Mouse (Mus musculus) spleen, postnatal 14 days (tissue): ENCODE data around the gene Impdh1.
"Not testable (repeated sequence)": the region's sequence is repeated elsewhere in the genome, so short reads cannot be mapped to it uniquely, and the experiment has no call there.

Source experiments
- DNase-seq, 2 experiments: peaks; one replicate each; pipeline ENCODE4 v3.0.0; 2021 to 2022; ENCODE audit warnings: low spot score in 2 of 2

Gene Impdh1

DNA sequence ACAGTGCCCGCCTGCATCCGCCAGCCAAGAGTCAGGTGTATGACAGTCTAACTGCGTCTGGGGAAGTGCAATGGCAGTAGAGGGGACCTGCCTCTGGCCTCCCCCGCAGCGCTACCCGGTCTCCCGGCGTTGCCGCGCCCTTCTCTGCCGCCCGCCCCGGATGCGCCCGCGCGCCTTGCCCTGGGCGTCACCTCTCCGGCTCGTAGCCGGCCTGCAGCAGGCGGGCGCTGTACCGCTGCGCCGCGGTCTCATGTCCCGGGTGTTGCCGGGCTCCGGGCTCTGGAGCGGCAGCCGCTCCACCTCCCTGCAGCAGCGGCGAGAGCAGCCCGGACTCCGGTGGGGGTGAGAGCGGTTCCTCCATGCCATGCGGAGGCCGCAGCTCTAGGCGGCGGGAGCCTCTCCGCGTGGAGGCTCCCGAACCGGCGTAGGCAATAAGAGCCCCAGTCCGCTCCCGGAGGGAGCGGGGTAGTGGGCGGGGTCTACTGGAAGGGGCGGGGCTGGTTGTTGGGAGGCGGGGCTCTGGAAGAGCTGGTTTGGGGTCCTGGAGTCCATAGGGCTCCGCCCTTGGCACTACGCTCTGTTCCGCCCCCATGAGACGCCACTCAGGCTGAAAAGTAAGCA, at the start of gene Impdh1:
Gene Impdh1, minus strand, starts transcription at position 484 of the 621 bp plus-strand sequence.
- DNase-seq: peak; percentile 66 to 73

DNA sequence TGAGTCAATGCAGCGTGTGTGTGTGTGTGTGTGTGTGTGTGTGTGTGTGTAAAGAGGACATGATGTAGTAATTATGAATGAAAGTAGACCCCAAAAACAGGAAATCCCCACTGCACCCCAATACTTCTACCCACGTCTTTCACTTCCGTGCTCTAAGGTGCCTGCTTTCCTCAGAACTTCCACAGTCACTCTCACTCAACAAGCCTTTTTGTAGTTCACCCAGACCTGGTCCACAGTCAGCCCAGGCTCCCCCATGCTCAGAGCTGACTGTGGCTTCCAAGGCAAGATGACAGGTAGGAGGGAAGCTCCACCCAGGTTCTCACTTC, 48.3 kb upstream of the Impdh1 start:
- DNase-seq: no peak

DNA sequence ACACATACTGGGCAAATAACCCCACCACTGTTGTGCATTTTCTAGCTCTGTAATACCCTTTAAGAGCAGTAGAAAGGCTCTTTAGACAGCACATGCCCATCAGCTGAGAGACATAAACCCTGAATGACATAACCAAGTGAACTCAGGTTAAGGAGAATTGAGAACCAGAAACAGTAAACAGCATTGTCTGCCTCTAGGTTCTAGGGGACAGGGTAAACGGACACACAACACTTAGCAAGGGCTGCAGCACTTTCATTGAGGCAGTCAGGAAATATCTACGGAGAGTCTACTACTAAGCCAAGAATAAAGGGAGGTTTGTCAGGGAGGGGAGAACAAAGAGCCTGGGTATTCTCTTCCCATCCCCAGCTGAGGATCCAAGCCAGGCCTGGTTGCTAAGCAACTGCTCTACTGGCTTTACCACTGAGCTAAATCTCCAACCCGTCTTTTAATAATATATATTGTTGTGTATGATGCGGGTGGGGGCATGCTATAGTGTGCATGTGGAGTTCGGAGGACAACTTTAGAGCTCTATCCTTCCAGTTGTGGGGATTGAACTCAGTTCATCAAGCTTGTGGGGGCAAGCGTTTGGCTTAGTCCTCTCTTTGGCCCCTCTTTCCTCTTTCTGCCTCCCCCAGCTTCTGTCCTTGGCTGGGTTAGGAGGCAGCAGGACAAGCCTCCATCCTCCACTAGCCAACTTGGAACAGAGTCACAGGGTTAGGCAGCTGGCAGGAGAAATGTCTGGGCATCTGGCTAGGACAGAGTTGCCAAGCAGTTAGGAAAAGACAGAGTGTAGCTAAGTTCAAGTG, 47.7 kb upstream of the Impdh1 start:
- DNase-seq: no peak

DNA sequence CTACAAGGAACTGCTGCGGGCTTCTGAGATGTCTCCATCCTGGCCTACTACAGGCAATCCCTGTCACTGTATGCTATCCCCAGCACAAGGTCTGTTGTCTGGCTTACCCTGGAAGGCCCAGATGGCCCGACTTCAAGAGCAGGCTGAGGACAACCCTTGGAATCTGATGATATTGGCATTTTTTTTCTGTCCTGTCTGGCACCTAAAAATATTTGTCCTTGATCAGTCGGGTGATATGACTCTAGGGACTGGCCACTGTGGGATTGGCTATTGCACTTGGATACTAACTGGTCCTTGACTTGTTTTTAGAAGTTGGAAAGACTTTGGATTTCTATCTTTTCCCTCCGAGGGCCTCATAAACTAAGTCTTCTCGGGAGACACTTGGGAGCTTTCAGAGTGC, 45.7 kb upstream of the Impdh1 start:
- DNase-seq: no peak

DNA sequence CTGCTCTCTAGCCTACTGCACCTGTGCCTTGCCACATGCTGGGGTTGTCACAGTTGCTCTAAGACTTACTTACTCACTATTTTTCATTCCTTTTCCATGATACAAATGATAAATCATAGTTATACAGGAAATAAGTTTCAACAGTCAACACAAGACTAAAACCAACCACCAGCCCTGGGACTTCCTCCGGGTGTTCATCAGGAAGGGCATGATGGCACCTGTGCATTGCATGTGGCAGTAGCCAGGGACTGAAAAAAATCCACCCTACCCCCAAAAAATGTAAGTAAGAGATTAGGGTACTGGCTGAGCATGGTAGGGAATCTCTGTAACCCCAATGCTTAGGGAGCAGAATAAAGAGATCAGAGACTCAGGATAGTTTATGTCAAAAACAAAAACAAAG, 43.3 kb upstream of the Impdh1 start:
- DNase-seq: no peak

DNA sequence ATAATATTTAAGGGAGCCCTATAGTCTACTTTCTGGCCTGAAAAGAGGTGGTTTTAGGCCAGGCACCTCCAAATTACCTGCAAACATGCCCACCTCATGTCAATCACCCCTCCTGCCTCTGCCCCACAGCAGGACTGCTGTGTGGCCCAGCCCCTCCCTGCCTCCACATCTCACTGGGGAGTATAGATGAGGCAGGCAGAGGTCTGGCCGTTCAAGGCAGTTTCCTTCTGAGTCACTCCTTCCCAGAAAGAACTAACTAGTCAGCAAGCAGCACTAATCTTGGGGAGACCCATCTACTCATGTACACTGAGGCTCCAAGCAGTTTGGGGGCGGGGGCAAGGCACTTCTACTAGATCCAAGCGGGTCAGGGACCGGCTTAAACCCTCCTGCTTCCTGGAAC, 30.9 kb upstream of the Impdh1 start:
- DNase-seq: no peak

DNA sequence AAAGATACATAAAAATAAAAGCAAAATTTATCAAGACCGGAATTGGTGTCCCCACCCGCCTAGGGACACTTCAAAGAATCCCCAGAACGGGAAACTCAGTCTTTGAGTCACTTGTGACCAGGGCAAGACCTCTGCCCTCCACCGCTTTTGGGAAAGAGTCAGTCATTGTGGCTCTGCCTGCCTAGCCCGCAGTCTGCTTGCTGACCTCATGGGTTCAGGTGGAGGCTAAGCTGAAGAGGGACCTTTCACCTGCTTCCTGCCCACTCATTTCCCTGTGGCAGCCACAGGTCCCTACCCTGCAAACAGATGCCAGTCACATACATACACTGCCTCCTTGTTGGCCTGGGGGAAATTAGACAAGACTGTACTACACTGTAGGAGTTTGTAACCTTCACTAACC, 30.4 kb upstream of the Impdh1 start:
- DNase-seq: no peak

DNA sequence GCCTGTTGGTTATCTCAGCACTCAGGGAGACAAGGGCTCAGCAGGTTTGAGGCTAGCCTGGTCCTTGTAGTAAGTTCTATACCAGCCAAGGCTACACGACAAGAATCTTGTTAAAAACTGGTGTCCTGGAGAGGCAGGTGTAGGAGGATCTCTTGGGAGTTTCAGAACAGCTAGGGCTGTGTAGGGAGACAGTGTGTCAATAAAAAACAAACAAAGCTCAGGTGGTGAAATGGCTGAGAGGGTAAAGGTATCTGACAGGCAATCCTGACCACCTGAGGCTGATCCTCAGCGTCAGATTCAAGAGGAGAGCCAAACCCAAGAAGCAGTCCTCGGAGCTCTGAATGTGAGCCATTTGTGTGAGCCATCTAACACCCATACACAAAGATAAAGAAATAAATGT, 30.0 kb upstream of the Impdh1 start:
- DNase-seq: no peak

DNA sequence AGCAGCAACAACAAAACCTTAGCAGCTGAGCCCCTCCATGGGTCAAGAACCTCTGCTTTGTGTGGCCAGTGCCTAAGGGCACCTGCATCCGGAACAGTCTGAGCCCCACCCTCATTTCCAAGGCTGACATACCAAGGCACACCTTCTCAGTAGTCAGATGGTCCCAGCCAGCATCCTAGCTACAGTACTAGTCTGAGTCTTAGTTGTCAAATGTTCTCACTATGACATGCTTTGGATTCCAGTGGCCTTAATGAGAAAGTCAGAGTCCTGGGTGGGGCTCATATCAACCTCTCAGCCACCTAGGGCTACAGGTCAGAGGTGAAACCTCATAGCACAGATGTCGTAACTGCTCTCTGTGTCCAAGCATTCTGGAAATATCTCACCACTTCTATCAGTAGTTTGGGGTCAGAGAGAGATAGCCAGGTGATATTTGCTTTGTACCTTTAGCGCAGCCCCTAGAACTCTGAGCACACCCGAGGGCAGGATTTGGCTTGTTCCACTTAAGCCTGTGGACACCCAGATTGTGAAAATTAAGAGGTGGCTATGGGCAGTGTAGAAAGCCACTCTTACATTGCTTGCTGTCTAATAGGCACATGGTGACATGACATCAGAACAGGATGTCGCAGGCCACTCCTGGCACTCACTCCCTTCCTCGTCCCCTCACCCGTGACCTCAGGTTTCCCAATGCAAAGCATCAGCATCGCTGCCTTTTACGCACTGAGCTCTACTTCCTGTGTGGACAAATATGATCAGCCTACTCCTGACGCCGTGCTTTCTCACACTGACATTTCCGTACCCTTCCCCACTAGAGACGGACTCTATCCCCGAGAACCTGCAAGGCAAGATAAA, 29.3 kb upstream of the Impdh1 start:
- DNase-seq: no peak

DNA sequence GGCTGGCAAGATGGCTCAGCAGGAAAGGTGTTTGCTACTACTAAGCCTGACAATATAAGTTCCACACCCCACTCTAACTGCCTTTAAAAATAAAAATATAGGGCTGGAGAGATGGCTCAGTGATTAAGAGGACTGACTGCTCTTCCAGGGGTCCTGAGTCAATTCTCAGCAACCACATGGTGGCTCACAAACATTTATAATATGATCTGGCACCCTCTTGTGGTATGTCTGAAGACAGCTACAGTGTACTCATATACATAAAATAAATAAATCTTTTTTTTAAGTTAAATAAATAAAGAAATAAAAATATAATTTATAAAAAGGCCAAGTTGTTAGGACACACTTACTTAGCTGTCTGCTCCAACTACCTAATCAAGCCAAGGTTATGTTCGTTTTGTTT, 26.1 kb upstream of the Impdh1 start:
- no peak for DNase-seq

DNA sequence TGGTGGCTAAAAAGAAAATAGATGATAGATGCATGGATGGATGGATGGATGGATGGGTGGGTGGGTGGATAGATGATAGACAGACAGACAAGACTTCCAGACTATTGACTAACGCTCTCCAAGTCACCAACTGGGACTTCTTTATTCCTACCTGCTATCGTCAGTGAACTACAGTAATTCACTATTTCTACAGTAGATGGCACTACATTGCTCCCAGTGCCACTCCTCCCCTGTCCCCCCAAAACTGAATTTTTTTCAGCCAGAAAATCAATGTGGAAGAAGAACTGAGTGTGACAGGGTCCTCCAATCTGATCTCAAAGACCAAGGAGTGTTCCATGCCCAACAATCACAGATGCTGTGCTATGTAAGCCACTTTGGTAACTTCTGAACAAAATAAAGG, 25.5 kb upstream of the Impdh1 start:
- no peak for DNase-seq

DNA sequence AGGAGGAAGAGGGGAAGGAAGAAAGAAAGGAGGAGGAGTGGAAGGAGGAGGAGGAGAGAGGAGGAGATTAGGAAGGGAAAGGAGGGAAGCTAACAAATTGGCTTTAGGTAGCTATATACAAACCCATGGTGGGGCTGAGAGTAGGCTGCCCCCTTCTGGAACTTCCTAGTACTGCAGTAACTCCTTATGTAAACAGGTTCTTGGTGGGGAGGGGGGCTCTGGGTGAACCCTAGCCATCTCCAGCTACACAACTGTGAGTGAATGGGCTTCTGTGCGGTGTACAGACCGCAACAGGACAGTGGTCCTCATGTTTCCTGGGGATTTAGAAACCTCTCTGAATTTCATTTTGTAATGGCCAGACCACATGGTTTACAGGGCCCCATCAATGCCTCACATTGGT, 24.6 kb upstream of the Impdh1 start:
- peak in 1 of 2 experiments; percentile 56 for DNase-seq

DNA sequence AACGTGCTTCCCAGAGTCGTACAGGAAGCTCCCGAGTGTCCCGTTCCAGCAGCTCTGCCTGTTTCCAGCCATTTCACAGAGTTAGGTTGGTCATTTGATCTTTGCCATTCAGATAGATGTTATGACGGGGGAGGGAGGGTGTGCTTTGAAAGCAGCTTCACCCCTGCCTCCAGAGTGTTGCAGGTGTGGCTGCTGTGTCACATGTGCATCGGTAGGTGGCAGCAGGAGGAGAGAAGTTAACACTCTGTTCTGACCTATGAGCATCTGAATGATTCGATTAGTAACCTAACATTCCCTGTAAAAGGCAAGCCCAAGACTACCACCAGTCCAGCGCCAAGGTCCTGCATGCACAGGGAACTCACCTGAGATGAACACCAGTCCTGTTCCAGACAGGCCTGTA, 18.1 kb upstream of the Impdh1 start:
- DNase-seq: no peak

DNA sequence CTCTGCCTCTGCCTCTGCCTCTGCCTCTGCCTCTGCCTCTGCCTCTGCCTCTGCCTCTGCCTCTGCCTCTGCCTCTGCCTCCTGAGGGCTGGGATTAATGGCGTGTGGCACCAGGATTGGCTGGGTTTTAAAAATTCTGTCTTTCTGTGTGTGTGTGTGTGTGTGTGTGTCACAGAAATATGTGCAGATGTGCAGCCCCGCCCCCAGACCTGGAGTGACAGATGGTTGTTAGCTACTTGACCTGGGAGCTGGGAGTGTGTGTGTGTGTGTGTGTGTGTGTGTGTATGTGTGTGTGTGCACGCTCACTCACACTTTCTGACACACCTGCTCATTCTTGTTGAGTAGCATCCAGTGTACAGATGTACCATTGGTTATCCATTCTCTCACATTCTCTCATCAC, 17.5 kb upstream of the Impdh1 start:
- DNase-seq: no peak

DNA sequence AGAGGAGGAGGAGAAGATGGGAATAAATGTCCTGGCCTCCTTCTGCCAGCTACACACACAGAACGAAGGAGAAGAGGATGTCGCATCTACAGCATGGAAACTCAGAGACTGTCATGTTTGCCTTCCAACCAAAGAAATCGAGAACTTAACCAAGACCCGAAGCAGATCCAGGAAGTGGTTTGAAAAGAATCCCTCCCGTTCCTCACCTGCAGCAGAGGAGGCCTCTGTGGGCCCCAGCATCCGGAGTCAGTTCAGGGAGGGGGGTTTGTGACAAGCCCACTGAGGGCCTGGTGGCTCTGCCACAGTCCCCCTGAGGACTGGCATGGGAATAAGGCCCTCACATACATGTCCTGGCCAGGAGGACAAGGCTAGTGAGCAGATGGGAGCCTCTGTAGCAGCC, 16.2 kb upstream of the Impdh1 start:
- DNase-seq: no peak

DNA sequence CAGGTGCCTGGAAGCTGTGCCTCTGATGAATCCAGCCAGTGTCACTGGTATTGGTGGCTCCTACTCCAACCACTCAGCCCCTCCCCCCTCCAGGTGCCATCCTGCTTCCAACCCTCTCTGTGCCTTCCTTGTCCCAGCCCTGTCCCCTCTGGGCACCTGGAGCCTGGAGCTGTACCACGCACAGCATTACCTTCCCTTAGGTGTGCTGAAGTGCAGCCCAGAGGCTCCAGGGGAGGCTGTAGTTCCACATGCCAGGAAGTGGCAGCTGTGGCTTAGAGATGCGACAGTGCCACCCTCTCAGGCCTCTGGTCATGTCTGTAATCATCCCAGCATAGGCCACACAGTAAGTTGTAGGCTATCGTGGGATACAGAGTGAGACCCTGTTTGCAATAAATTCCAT, 15.6 kb upstream of the Impdh1 start:
- DNase-seq: no peak

DNA sequence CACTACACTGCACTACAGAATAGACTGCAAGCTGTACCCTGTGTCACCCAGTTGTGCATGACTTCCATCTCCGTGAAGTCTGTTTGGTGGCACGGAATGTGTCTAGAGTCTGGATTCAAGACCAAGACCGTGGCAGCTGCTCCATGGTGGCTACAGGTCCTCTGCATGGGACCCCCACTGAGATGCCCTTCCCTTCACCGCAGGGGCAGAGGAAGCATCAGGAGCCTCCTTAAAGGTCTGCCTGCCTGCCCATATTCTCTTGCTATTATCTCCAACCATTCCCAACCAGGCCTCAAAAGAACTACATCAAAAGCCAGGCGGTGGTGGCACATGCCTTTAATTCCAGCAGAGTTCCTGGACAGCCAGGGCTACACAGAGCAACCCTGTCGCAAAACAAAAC, 14.2 kb upstream of the Impdh1 start:
- no peak for DNase-seq

DNA sequence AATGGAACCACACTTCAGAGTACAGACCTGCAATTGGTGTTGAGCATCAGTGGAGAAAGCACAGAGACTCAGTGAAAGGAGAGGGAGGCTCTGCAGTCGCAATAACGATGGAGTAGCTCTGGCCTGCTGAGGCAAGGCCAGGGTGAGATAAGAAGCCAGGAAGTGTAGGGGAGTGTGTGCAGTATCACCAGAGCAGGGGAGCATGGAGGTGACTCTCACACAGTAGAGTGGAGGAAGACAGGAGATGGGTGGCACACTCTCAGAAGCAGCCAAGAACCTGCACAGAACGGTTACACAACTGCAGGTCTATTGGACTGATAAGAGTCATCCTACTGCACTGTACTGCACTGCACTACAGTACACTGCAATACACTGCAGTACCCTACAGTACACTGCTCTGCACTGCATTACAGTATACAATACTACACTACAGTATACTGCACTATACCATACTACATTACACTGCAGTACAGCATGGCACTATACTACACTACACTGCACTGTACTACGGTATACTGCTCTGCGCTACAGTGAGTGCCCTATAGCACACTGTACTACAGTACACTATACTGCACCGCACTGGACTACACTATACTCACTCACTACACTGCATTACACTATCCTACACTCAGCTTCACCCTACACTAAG, 13.2 kb upstream of the Impdh1 start:
- no peak for DNase-seq

DNA sequence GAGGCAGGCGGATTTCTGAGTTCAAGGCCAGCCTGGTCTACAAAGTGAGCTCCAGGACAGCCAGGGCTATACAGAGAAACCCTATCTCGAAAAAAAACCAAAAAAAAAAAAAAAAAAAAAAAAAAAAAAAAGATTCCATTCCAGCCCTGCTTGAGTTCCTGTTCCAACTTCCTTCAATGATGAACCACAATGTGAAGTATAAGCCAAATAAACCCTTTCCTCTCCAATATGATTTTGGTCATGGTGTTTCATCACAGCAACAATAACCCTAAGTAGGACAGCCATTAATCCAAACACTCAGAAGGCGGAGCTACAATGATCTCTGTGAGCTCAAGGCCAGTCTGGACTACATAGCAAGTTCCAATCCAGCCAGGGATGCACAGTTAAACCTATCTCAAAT, 1.6 kb upstream of the Impdh1 start:
- not testable (repeated sequence) for DNase-seq

DNA sequence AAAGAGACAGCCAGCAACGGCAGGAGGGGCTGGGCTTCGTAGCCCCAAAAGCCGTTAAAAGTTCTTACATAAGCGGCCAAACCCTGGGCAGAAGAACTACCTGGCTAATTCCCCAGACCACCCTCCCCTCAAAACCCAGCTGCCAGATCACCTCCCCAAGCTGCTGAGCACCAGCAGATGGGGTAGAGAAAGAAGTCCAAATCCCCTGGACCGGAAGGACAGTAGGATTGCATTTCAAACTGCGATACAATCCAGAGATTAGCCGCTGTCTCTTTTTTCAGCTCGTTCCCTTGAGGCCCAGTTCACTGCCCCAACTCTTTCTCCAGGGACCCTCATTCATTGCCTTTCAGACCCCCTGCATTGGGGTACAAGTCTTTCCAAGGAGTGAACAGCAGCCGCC, 983 bp downstream of the Impdh1 start:
- no peak for DNase-seq

DNA sequence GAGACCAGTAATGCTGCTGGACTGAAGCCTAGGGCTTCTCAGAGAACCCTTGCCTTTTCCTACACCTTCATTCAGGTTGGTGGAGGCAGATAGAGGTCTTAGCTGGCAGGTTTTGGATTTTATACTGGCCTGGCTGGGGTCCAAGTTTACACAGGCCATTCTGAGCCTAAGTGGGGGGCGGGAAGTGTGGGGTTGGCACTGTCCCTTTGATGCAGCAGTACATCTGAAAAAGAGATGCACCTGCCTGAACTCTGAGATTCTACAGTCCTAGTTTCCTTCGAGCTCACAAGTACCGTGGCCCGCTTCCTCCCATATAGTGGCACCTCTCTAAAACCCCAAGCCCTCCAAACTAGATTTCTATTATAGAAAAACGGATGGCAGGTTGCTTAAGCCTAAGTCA, 1.4 kb downstream of the Impdh1 start:
- DNase-seq: no peak

DNA sequence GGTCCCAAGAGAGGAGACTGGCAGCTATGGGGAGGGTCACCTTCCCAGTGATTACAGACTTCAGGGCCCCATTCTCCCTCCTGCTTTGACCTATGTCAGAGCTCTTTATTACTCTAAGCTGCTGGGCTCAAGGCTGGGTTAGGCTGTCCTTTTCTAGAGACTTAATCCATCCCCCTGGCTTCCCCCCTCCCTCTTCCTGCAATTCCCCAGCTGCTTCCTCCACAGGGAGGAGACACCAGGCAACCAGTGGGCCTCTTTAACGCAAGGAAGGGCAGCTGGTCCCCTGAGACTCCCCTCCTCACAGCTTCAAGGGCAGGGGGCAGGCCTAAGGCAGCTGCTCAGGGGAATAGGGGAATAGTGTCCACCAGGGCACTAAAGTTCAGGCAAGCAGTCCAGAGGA, 1.9 kb downstream of the Impdh1 start:
- DNase-seq: no peak
